Mouse (Mus musculus) layer of hippocampus, adult 11-12 months (tissue): ENCODE results near the gene Pla2g2c.

Experiments used
- DNase-seq: peaks from one replicate; pipeline ENCODE4 v3.0.0; 2022; ENCODE audit warnings: low spot score

Pla2g2c gene

GRCm38 (mm10) chr4:138724354-138725126, at the start of gene Pla2g2c:
Gene Pla2g2c, plus strand, starts transcription at chr4:138724792.
- DNase-seq, result peak; percentile 58

- no peak for DNase-seq
These were observed 48.1 kb upstream of the Pla2g2c start for GRCm38 (mm10) chr4:138676480-138676879.

GRCm38 (mm10) chr4:138677579-138677978, 47.0 kb upstream of the Pla2g2c start:
- DNase-seq, result peak; percentile 66

- DNase-seq, result no peak
These were observed 44.5 kb upstream of the Pla2g2c start for GRCm38 (mm10) chr4:138680124-138680523.

- no peak for DNase-seq
These were observed 41.8 kb upstream of the Pla2g2c start for GRCm38 (mm10) chr4:138682760-138683159.

GRCm38 (mm10) chr4:138685813-138686212, 38.8 kb upstream of the Pla2g2c start:
- no peak for DNase-seq

- DNase-seq, result no peak
These were observed 35.5 kb upstream of the Pla2g2c start for GRCm38 (mm10) chr4:138689094-138689512.

- DNase-seq, result no peak
These were observed 34.0 kb upstream of the Pla2g2c start for GRCm38 (mm10) chr4:138690561-138690960.

GRCm38 (mm10) chr4:138691443-138692181, 33.0 kb upstream of the Pla2g2c start:
- DNase-seq, result peak; percentile 39

- no peak for DNase-seq
These were observed 31.4 kb upstream of the Pla2g2c start for GRCm38 (mm10) chr4:138693043-138693692.

- DNase-seq, result no peak
These were observed 27.9 kb upstream of the Pla2g2c start for GRCm38 (mm10) chr4:138696720-138697119.

GRCm38 (mm10) chr4:138697166-138697860, 27.3 kb upstream of the Pla2g2c start:
- DNase-seq, result no peak

- DNase-seq, result no peak
These were observed 26.3 kb upstream of the Pla2g2c start for GRCm38 (mm10) chr4:138698296-138698695.

GRCm38 (mm10) chr4:138700184-138700982, 24.2 kb upstream of the Pla2g2c start:
- DNase-seq, result peak; percentile 80

GRCm38 (mm10) chr4:138701111-138701510, 23.5 kb upstream of the Pla2g2c start:
- DNase-seq, result no peak

- no peak for DNase-seq
These were observed 22.6 kb upstream of the Pla2g2c start for GRCm38 (mm10) chr4:138702031-138702430.

- DNase-seq, result no peak
These were observed 22.1 kb upstream of the Pla2g2c start for GRCm38 (mm10) chr4:138702528-138702927.

- DNase-seq, result no peak
These were observed 21.0 kb upstream of the Pla2g2c start for GRCm38 (mm10) chr4:138703591-138703990.

GRCm38 (mm10) chr4:138704169-138704568, 20.4 kb upstream of the Pla2g2c start:
- no peak for DNase-seq

- no peak for DNase-seq
These were observed 18.0 kb upstream of the Pla2g2c start for GRCm38 (mm10) chr4:138706620-138707019.

- no peak for DNase-seq
These were observed 16.0 kb upstream of the Pla2g2c start for GRCm38 (mm10) chr4:138708636-138709035.
